18 mouse cellular contexts compared by ENCODE assay signal in genomic region chr12:80135173-80135572, GRCm38 (mm10). TPM values are rescaled to one million over a fixed set of nuclear protein-coding genes. Genes with fewer than 3 reads are reported as not detected.
DNase-seq lines count a peak whose midpoint lies in the region; ATAC-seq and TF ChIP-seq lines count a peak whose summit lies in the region.
"Had no signal": no experiment of that assay in that cellular context is flagged by ENCODE, and none has a peak within 500 bp of the region (broad histone marks: within the 10 kb centered on the region; RNA-seq: fewer than 3 reads in every experiment).

No protein-coding gene starts in this region.

- H3K4me3 ChIP-seq in heart, embryonic 13.5 days: no peak overlapping the region
- no peak overlapping the region for H3K4me3 ChIP-seq in heart, adult 2 months
- no peak overlapping the region for H3K4me3 ChIP-seq in liver, postnatal 0 days (ENCODE audit: low read depth, low read length)
- H3K4me3 ChIP-seq in liver, embryonic 12.5 days: no peak overlapping the region
- no peak overlapping the region for H3K4me3 ChIP-seq in limb, embryonic 11.5 days (ENCODE audit: low read depth, low read length)
- H3K4me3 ChIP-seq: forebrain, embryonic 15.5 days; hindbrain, embryonic 13.5 days; midbrain, embryonic 15.5 days; myocyte had no signal

- no peaks in the 10 kb centered on the region for H3K9me3 ChIP-seq in heart, embryonic 13.5 days
- H3K9me3 ChIP-seq in liver, postnatal 0 days (ENCODE audit: low read length): no peaks in the 10 kb centered on the region
- H3K9me3 ChIP-seq in liver, embryonic 12.5 days (replicated peaks): no peaks in the 10 kb centered on the region
- no peaks in the 10 kb centered on the region for H3K9me3 ChIP-seq in limb, embryonic 11.5 days (ENCODE audit: control insufficient read depth, low read length)
- H3K9me3 ChIP-seq: forebrain, embryonic 15.5 days; hindbrain, embryonic 13.5 days; midbrain, embryonic 15.5 days had no signal

- TF ChIP-seq CTCF in heart, adult 2 months (IDR thresholded peaks at IDR 0.05): no peak
- no peak for TF ChIP-seq CTCF in liver, postnatal 0 days (IDR thresholded peaks at IDR 0.05; ENCODE audit: low read depth)

- H3K36me3 ChIP-seq in heart, embryonic 13.5 days: no peaks in the 10 kb centered on the region
- H3K36me3 ChIP-seq in heart, adult 2 months (ENCODE audit: control insufficient read depth, insufficient read depth, low read length): peaks cover 3% of the 10 kb centered on the region; the same call in 1 of the 2 replicates
- no peaks in the 10 kb centered on the region for H3K36me3 ChIP-seq in liver, postnatal 0 days (replicated peaks; ENCODE audit: insufficient read depth, low read length)
- H3K36me3 ChIP-seq in liver, embryonic 12.5 days: no peaks in the 10 kb centered on the region
- H3K36me3 ChIP-seq in limb, embryonic 11.5 days (ENCODE audit: control insufficient read depth, insufficient read depth, low read length): no peaks in the 10 kb centered on the region
- H3K36me3 ChIP-seq: forebrain, embryonic 15.5 days; hindbrain, embryonic 13.5 days; midbrain, embryonic 15.5 days had no signal

- 85% methylated on average over 8 of the region's 8 CpGs for WGBS in heart, embryonic 13.5 days
- WGBS in heart, adult 2 months: 89% methylated on average over 8 of the region's 8 CpGs
- 56% methylated on average over 8 of the region's 8 CpGs for WGBS in liver, postnatal 0 days (ENCODE audit: insufficient replicate concordance)
- 76% methylated on average over 8 of the region's 8 CpGs for WGBS in liver, embryonic 12.5 days (ENCODE audit: insufficient replicate concordance)
- 82% methylated on average over 8 of the region's 8 CpGs for WGBS in limb, embryonic 11.5 days

- peaks cover 50% of the 10 kb centered on the region for H3K4me1 ChIP-seq in heart, embryonic 13.5 days
- H3K4me1 ChIP-seq in heart, adult 2 months (ENCODE audit: control insufficient read depth, insufficient read depth, low read length): peaks cover 17% of the 10 kb centered on the region
- H3K4me1 ChIP-seq in liver, postnatal 0 days (ENCODE audit: insufficient read depth): peaks cover 26% of the 10 kb centered on the region
- peaks cover 33% of the 10 kb centered on the region for H3K4me1 ChIP-seq in liver, embryonic 12.5 days
- peaks cover 17% of the 10 kb centered on the region for H3K4me1 ChIP-seq in limb, embryonic 11.5 days (ENCODE audit: control insufficient read depth, insufficient read depth, low read length)

- peak overlapping the region; percentile 90; the same call in 1 of the 2 replicates for H3K27ac ChIP-seq in heart, embryonic 13.5 days (replicated peaks)
- H3K27ac ChIP-seq in heart, adult 2 months: no peak overlapping the region
- peak overlapping the region; percentile 80 for H3K27ac ChIP-seq in liver, postnatal 0 days (ENCODE audit: low read depth)
- H3K27ac ChIP-seq in liver, embryonic 12.5 days: no peak overlapping the region
- no peak overlapping the region for H3K27ac ChIP-seq in limb, embryonic 11.5 days (replicated peaks; ENCODE audit: low read depth, low read length)
- H3K27ac ChIP-seq: forebrain, embryonic 15.5 days; hindbrain, embryonic 13.5 days; midbrain, embryonic 15.5 days had no signal

- no peaks in the 10 kb centered on the region for H3K27me3 ChIP-seq in heart, embryonic 13.5 days (replicated peaks)
- no peaks in the 10 kb centered on the region for H3K27me3 ChIP-seq in heart, adult 2 months (ENCODE audit: control insufficient read depth, insufficient read depth, low read length)
- H3K27me3 ChIP-seq in liver, postnatal 0 days (ENCODE audit: insufficient read depth, low read length): no peaks in the 10 kb centered on the region
- no peaks in the 10 kb centered on the region for H3K27me3 ChIP-seq in liver, embryonic 12.5 days (replicated peaks)
- no peaks in the 10 kb centered on the region for H3K27me3 ChIP-seq in limb, embryonic 11.5 days (ENCODE audit: control insufficient read depth, insufficient read depth, low read length)
- H3K27me3 ChIP-seq: CH12.LX; forebrain, embryonic 15.5 days; midbrain, embryonic 15.5 days had no signal

- H3K79me2 ChIP-seq in heart, adult 2 months (replicated peaks; ENCODE audit: control insufficient read depth, insufficient read depth, low read length): no peaks in the 10 kb centered on the region

- no peak overlapping the region for H3K4me2 ChIP-seq in heart, embryonic 13.5 days
- H3K4me2 ChIP-seq in liver, postnatal 0 days (ENCODE audit: low read depth, low read length): no peak overlapping the region
- H3K4me2 ChIP-seq in liver, embryonic 12.5 days: no peak overlapping the region
- H3K4me2 ChIP-seq in limb, embryonic 11.5 days (ENCODE audit: low read depth, severe bottlenecking): no peak overlapping the region
- H3K4me2 ChIP-seq: forebrain, embryonic 15.5 days; hindbrain, embryonic 13.5 days; lung, embryonic 14.5 days; midbrain, embryonic 15.5 days had no signal

- intact Hi-C loops in heart, adult 2 months (cut with DNase I): no loop called here

- no peak for TF ChIP-seq EP300 in heart, adult 2 months (IDR thresholded peaks at IDR 0.05; ENCODE audit: insufficient read depth, low read depth, low read length)
- peak; percentile 71; the same call in 1 of the 2 replicates for TF ChIP-seq EP300 in liver, postnatal 0 days (IDR thresholded peaks at IDR 0.05; ENCODE audit: low read depth)

- ATAC-seq in heart, embryonic 13.5 days (ENCODE audit: extremely low read depth, insufficient number of reproducible peaks, low FRiP score, low TSS enrichment): no peak
- peak; percentile 15 for ATAC-seq in liver, postnatal 0 days
- ATAC-seq in liver, embryonic 12.5 days: no peak
- ATAC-seq in limb, embryonic 11.5 days (ENCODE audit: insufficient number of reproducible peaks, low FRiP score, low TSS enrichment, low read depth): no peak
- 0 out of 2 replicates have a peak, but pooled peaks have one; percentile 8 for ATAC-seq in megakaryocyte progenitor cell, adult 5-6 weeks (replicated peaks; ENCODE audit: poor library complexity)
- ATAC-seq: forebrain, embryonic 15.5 days; inflammation-experienced regulatory T-cells, adult 6 months; midbrain, embryonic 15.5 days had no signal

- H3K9ac ChIP-seq in heart, embryonic 13.5 days: no peak overlapping the region; the same call in 1 of the 2 replicates
- no peak overlapping the region for H3K9ac ChIP-seq in heart, adult 2 months (ENCODE audit: low read depth, low read length)
- no peak overlapping the region for H3K9ac ChIP-seq in liver, postnatal 0 days (replicated peaks)
- no peak overlapping the region for H3K9ac ChIP-seq in liver, embryonic 12.5 days
- H3K9ac ChIP-seq in limb, embryonic 11.5 days (ENCODE audit: low read length): 0 out of 2 replicates have a peak overlapping the region, but pooled peaks have one; percentile 4
- H3K9ac ChIP-seq: forebrain, embryonic 15.5 days; hindbrain, embryonic 13.5 days; lung, embryonic 14.5 days; midbrain, embryonic 15.5 days had no signal

- no peak for TF ChIP-seq POLR2A in heart, adult 2 months (IDR thresholded peaks at IDR 0.05; ENCODE audit: insufficient read depth, low read depth, low read length)

- no peak for DNase-seq in heart, adult 2 months
- peak; percentile 73 for DNase-seq in liver, postnatal 0 days
- DNase-seq in limb, embryonic 11.5 days (ENCODE audit: low spot score): no peak
- no peak for DNase-seq in retina, embryonic 14.5 days (ENCODE audit: low spot score)
- DNase-seq: adrenal gland, adult 8-10 months; cerebellum, adult 9-10 months; gastrocnemius, postnatal 25 days; heart, postnatal 14 days; lung, embryonic 14.5 days had no signal

RNA-seq across cellular contexts. Expression of gene Zfp36l1, which starts 22.4 kb away (rescaled TPM):
- polyA plus RNA-seq in heart, embryonic 13.5 days (2015; fragmentation: Nextera tagmentation; extraction: Ambion mirVana): 89.3 and 96.2 TPM in 2 replicates
- 10 to 100 TPM; 74.4 to 79.4 TPM for total RNA-seq in heart, adult 2 months (2021)
- polyA plus RNA-seq in heart, adult 2 months (2012; rRNA removed): 43.3 and 65.0 TPM in 2 replicates
- polyA plus RNA-seq in liver, postnatal 0 days (2015; fragmentation: Nextera tagmentation; extraction: Ambion mirVana): 42.0 and 45.7 TPM in 2 replicates
- 23.9 and 24.2 TPM in 2 replicates for polyA plus RNA-seq in liver, embryonic 12.5 days (2016; fragmentation: Nextera tagmentation; extraction: Ambion mirVana)
- 140 and 149 TPM in 2 replicates for polyA plus RNA-seq in limb, embryonic 11.5 days (2014; fragmentation: Nextera tagmentation; extraction: Ambion mirVana)
- 8.8 and 14.1 TPM in 2 replicates for total RNA-seq in megakaryocyte progenitor cell, adult 5-6 weeks (2015)
- 1.8 and 2.6 TPM in 2 replicates for total RNA-seq in megakaryocyte progenitor cell, adult 5-6 weeks (2017)

Comparison
In these comparisons a context has a peak if more than half of its experiments do, and no peak if none do; other contexts are left out.
1. ATAC-seq: peak in liver, postnatal 0 days (single experiment) and megakaryocyte progenitor cell, adult 5-6 weeks (single experiment); none in heart, embryonic 13.5 days (single experiment), liver, embryonic 12.5 days (single experiment) and limb, embryonic 11.5 days (single experiment).
2. H3K27ac ChIP-seq: peak in heart, embryonic 13.5 days (single experiment) and liver, postnatal 0 days (single experiment); none in heart, adult 2 months (single experiment), liver, embryonic 12.5 days (single experiment) and limb, embryonic 11.5 days (single experiment).